Mouse (Mus musculus) hindbrain, embryonic 13.5 days (tissue): Measurements from ENCODE around the gene Trap1. TPM values are rescaled to one million over a fixed set of nuclear protein-coding genes. Genes with fewer than 3 reads are reported as not detected.
"Not testable (repeated sequence)": the region's sequence is repeated elsewhere in the genome, so short reads cannot be mapped to it uniquely, and the experiment has no call there.

Source experiments
- ATAC-seq: fragments of 200-750 bp; cut with Nextera tagmentation; 2 replicates; pipeline ENCODE4 v1.8.0; 2017; ENCODE audit warnings: moderate TSS enrichment; ENCODE audit not compliant: low FRiP score
- H3K27ac ChIP-seq: fragments of 300-500 bp; sonication (generic); 2 replicates; pipeline ENCODE4 v1.5.1; 2015; ENCODE audit warnings: inconsistent platforms, mild to moderate bottlenecking, moderate library complexity
- H3K27me3 ChIP-seq: fragments of 300-500 bp; sonication (generic); 2 replicates; pipeline ENCODE4 v1.6.1; 2015; ENCODE audit warnings: mild to moderate bottlenecking, inconsistent platforms
- H3K36me3 ChIP-seq: fragments of 300-500 bp; sonication (generic); 2 replicates; pipeline ENCODE4 v1.6.1; 2015; ENCODE audit warnings: mild to moderate bottlenecking, inconsistent platforms
- H3K4me1 ChIP-seq: fragments of 300-500 bp; sonication (generic); replicated peaks from 2 replicates; pipeline ENCODE4 v1.6.1; 2015; ENCODE audit warnings: inconsistent platforms
- H3K4me2 ChIP-seq: fragments of 300-500 bp; sonication (generic); 2 replicates; pipeline ENCODE4 v1.6.1; 2015; ENCODE audit warnings: inconsistent platforms, mild to moderate bottlenecking, moderate library complexity
- H3K4me3 ChIP-seq: fragments of 300-500 bp; sonication (generic); 2 replicates; pipeline ENCODE4 v1.5.1; 2015; ENCODE audit warnings: mild to moderate bottlenecking, inconsistent platforms
- H3K9ac ChIP-seq: fragments of 300-500 bp; sonication (generic); 2 replicates; pipeline ENCODE4 v1.6.1; 2015; ENCODE audit warnings: mild to moderate bottlenecking, inconsistent platforms
- H3K9me3 ChIP-seq: fragments of 300-500 bp; sonication (generic); 2 replicates; pipeline ENCODE4 v1.6.1; 2016; ENCODE audit warnings: inconsistent platforms
- WGBS: fragments of 180-500 bp; shearing (Covaris S2); methylation state at CpG from one replicate; pipeline ENCODE4 v1.1.7; 2015; 5-methylcytosine and 5-hydroxymethylcytosine counted together
- polyA plus RNA-seq: library from polyadenylated mRNA; unstranded; fragments of >200 nt; fragmentation: Nextera tagmentation; extraction: Ambion mirVana; gene quantifications from 2 replicates; pipeline ENCODE4 v1.2.1, GENCODE M21; 2015

Trap1 gene
- 47.2 and 48.7 TPM in 2 replicates for polyA plus RNA-seq

GRCm38 (mm10) chr16:4077384-4078061, at the start of gene Trap1:
TSS of gene Trap1 (minus strand) at chr16:4077827.
- peak within 1 kb of the TSS; percentile 71 for H3K4me3 ChIP-seq
- peaks cover 18% of the 10 kb centered on the region for H3K4me1 ChIP-seq
- peaks cover 10% of the 10 kb centered on the region for H3K36me3 ChIP-seq
- no peaks in the 10 kb centered on the region for H3K9me3 ChIP-seq
- H3K27me3 ChIP-seq = no peaks in the 10 kb centered on the region
- peak within 1 kb of the TSS; percentile 86 for H3K9ac ChIP-seq
- peak within 1 kb of the TSS; percentile 73 for H3K4me2 ChIP-seq
- H3K27ac ChIP-seq = peak within 1 kb of the TSS; percentile 89
- under 1% methylated on average over 58 of the region's 58 CpGs for WGBS
- peak; percentile 97 for ATAC-seq

- H3K9me3 ChIP-seq = no peaks in the 10 kb centered on the region
- no peak overlapping the region for H3K9ac ChIP-seq
- H3K4me1 ChIP-seq = no peaks in the 10 kb centered on the region
- no peak overlapping the region for H3K4me3 ChIP-seq
- no peak for ATAC-seq
- H3K4me2 ChIP-seq = no peak overlapping the region
- H3K27me3 ChIP-seq = no peaks in the 10 kb centered on the region
- WGBS = 97% methylated on average over 4 of the region's 4 CpGs
- no peak overlapping the region for H3K27ac ChIP-seq
- H3K36me3 ChIP-seq = peaks cover 83% of the 10 kb centered on the region
Observed at GRCm38 (mm10) chr16:4117072-4117471, 39.4 kb upstream of the Trap1 start.

GRCm38 (mm10) chr16:4100374-4100773, 22.7 kb upstream of the Trap1 start:
- no peak overlapping the region for H3K27ac ChIP-seq
- no peak for ATAC-seq
- H3K4me2 ChIP-seq = no peak overlapping the region
- no peaks in the 10 kb centered on the region for H3K27me3 ChIP-seq
- peaks cover 56% of the 10 kb centered on the region for H3K36me3 ChIP-seq
- H3K4me3 ChIP-seq = no peak overlapping the region
- WGBS = 92% methylated on average over 2 of the region's 2 CpGs
- no peaks in the 10 kb centered on the region for H3K9me3 ChIP-seq
- no peak overlapping the region for H3K9ac ChIP-seq
- H3K4me1 ChIP-seq = no peaks in the 10 kb centered on the region

- ATAC-seq = no peak
- Histone ChIP-seq H3K27ac (no peak overlapping the region), H3K4me1 (no peaks in the 10 kb centered on the region), H3K4me3 (no peak overlapping the region), H3K36me3 (peaks cover 79% of the 10 kb centered on the region), H3K9me3 (no peaks in the 10 kb centered on the region), H3K27me3 (no peaks in the 10 kb centered on the region), H3K9ac (no peak overlapping the region), H3K4me2 (no peak overlapping the region)
- WGBS = 94% methylated on average over 1 of the region's 1 CpGs
Observed at GRCm38 (mm10) chr16:4097521-4097920, 19.9 kb upstream of the Trap1 start.

DNA sequence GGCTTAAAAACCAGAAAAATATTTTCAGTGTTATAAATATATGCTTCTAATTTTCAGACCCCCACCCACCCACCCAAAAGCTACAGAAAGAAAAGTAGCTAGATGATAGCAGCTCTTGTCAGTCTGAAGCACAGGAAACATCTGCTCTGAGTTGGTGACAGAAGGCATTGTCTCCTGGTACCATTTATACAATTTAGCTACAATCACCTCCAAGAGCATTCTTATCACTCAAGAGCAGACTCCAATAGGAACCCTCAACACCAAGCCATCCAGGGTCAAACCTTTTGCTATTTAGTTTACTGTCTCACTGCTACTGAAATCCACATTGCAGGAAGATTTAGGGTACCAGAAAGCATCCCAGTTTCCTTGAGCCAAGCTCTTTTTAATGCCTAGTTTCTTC, 19.3 kb upstream of the Trap1 start:
- Histone ChIP-seq H3K36me3 (peaks cover 84% of the 10 kb centered on the region), H3K9me3 (no peaks in the 10 kb centered on the region), H3K27me3 (no peaks in the 10 kb centered on the region), H3K27ac (no peak overlapping the region), H3K4me3 (no peak overlapping the region), H3K9ac (no peak overlapping the region), H3K4me2 (no peak overlapping the region), H3K4me1 (no peaks in the 10 kb centered on the region)
- ATAC-seq = no peak

- H3K9ac ChIP-seq = no peak overlapping the region
- H3K27me3 ChIP-seq = no peaks in the 10 kb centered on the region
- no peak for ATAC-seq
- H3K27ac ChIP-seq = no peak overlapping the region
- peaks cover 85% of the 10 kb centered on the region for H3K36me3 ChIP-seq
- 100% methylated on average over 3 of the region's 3 CpGs for WGBS
- no peaks in the 10 kb centered on the region for H3K4me1 ChIP-seq
- no peak overlapping the region for H3K4me3 ChIP-seq
- H3K9me3 ChIP-seq = no peaks in the 10 kb centered on the region
- H3K4me2 ChIP-seq = no peak overlapping the region
Observed at GRCm38 (mm10) chr16:4096141-4096540, 18.5 kb upstream of the Trap1 start.

GRCm38 (mm10) chr16:4087214-4087913, 9.7 kb upstream of the Trap1 start:
- no peaks in the 10 kb centered on the region for H3K4me1 ChIP-seq
- ATAC-seq = no peak
- H3K9me3 ChIP-seq = no peaks in the 10 kb centered on the region
- WGBS = 98% methylated on average over 8 of the region's 8 CpGs
- H3K27ac ChIP-seq = no peak overlapping the region
- no peak overlapping the region for H3K4me3 ChIP-seq
- peaks cover 86% of the 10 kb centered on the region for H3K36me3 ChIP-seq
- H3K4me2 ChIP-seq = no peak overlapping the region
- H3K27me3 ChIP-seq = no peaks in the 10 kb centered on the region
- no peak overlapping the region for H3K9ac ChIP-seq

DNA sequence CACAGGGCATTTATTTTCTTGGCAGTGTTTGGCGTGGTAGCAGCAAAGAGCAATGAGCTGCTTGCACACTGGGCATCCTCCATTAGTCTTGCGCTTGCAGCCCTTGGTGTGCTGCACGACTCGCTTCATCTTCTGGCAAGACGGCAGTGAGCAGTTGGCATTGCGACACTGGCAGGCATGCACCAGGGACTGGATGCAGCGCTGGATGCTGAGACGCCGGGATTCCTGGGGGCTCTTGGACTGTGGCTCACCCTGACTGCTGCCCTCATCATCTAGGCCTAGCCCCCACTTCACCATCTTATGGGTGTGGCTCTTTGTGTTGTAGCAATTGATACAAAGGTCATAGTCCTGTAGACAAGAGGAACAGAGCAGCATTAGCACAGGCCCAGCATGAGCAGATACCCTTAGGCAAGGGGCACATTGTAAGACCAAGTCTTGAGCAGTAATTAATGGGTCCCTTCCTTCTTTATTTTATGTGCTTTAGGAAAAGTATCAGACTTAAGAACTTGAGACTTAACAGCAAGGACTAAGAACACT, 8.3 kb upstream of the Trap1 start:
- H3K4me2 ChIP-seq = no peak overlapping the region
- H3K27me3 ChIP-seq = no peaks in the 10 kb centered on the region
- WGBS = over 99% methylated on average over 9 of the region's 9 CpGs
- no peaks in the 10 kb centered on the region for H3K4me1 ChIP-seq
- no peak overlapping the region for H3K27ac ChIP-seq
- no peak overlapping the region for H3K9ac ChIP-seq
- no peak overlapping the region for H3K4me3 ChIP-seq
- no peaks in the 10 kb centered on the region for H3K9me3 ChIP-seq
- peaks cover 80% of the 10 kb centered on the region for H3K36me3 ChIP-seq
- ATAC-seq = no peak

- H3K27ac ChIP-seq = no peak overlapping the region
- H3K4me3 ChIP-seq = no peak overlapping the region
- H3K27me3 ChIP-seq = no peaks in the 10 kb centered on the region
- peaks cover 72% of the 10 kb centered on the region for H3K36me3 ChIP-seq
- no peak for ATAC-seq
- WGBS = 99% methylated on average over 7 of the region's 7 CpGs
- H3K4me1 ChIP-seq = no peaks in the 10 kb centered on the region
- no peak overlapping the region for H3K9ac ChIP-seq
- no peak overlapping the region for H3K4me2 ChIP-seq
- no peaks in the 10 kb centered on the region for H3K9me3 ChIP-seq
Observed at GRCm38 (mm10) chr16:4085051-4085450, 7.4 kb upstream of the Trap1 start.

DNA sequence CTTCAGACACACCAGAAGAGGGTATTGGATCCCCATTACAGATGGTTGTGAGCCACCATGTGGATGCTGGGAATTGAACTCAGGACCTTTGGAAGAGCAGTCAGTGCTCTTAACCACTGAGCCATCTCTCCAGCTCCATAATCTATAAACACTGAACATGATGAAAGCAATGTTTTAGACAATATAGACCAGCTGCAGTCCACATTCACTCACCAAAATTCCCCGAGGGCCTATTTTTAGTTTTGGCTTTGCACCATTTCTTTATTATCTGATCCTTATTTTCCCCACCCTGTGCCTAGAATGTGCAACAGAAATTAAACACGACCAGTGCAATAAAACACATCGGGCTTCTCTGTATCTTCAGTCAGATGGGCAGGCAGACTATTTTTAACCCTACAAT, 2.8 kb upstream of the Trap1 start:
- 88% methylated on average over 3 of the region's 3 CpGs for WGBS
- H3K9ac ChIP-seq, H3K4me3 ChIP-seq, H3K4me2 ChIP-seq, H3K9me3 ChIP-seq, H3K27ac ChIP-seq, ATAC-seq, H3K27me3 ChIP-seq: not testable (repeated sequence)
- H3K36me3 ChIP-seq = peaks cover 29% of the 10 kb centered on the region
- H3K4me1 ChIP-seq = peaks cover 16% of the 10 kb centered on the region

DNA sequence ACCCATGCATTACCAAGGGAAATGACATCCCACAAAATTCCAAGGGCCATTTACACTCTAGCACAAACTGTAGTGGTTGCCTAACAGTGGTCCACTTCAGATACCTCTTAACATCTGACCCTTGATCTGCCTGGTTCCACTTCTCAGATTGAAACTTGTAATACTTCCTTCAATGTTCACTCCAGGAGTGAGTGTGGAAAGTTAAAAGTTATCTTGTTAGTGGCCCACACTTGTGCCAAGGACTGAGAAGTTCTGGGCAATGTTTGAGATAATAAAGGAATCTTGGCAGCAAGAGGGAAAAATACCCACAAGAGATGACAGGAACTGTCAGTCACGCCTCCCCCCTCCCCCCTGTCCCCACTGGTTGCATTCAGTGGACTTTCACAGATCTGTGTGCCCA, 2.0 kb upstream of the Trap1 start:
- H3K9ac ChIP-seq = no peak overlapping the region
- no peak for ATAC-seq
- H3K4me2 ChIP-seq = no peak overlapping the region
- H3K27ac ChIP-seq = no peak overlapping the region
- 71% methylated on average over 1 of the region's 1 CpGs for WGBS
- no peak overlapping the region for H3K4me3 ChIP-seq
- H3K4me1 ChIP-seq = peaks cover 18% of the 10 kb centered on the region
- no peaks in the 10 kb centered on the region for H3K9me3 ChIP-seq
- H3K36me3 ChIP-seq = peaks cover 21% of the 10 kb centered on the region
- no peaks in the 10 kb centered on the region for H3K27me3 ChIP-seq

GRCm38 (mm10) chr16:4078302-4078701, 675 bp upstream of the Trap1 start:
- Histone ChIP-seq H3K36me3 (peaks cover 13% of the 10 kb centered on the region), H3K4me2 (peak overlapping the region; percentile 73), H3K4me1 (peaks cover 18% of the 10 kb centered on the region), H3K4me3 (peak overlapping the region; percentile 71)
- ATAC-seq, H3K27me3 ChIP-seq, H3K9ac ChIP-seq, H3K27ac ChIP-seq, H3K9me3 ChIP-seq: not testable (repeated sequence)
- 81% methylated on average over 10 of the region's 10 CpGs for WGBS

DNA sequence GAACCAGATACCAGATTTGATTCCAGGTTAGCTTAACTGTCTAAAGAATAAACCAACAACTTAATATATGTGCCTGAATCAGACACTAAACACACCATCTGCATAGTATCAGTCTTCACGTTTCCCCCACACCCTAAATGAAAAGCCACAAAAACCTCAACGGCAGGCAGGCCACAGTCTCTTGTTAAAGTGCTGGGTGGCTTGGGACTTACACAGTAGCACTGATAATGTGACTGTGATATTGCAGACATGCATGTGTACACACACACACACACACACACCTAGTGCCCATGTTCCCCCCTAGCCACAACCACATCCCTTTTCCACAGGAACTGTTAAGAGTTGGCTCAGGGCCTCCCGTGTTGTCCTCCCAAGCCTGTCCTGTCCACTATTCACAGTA, 2.8 kb downstream of the Trap1 start:
- Histone ChIP-seq H3K4me1 (peaks cover 18% of the 10 kb centered on the region), H3K4me3 (no peak overlapping the region), H3K4me2 (no peak overlapping the region), H3K27me3 (no peaks in the 10 kb centered on the region), H3K36me3 (no peaks in the 10 kb centered on the region), H3K9me3 (no peaks in the 10 kb centered on the region), H3K27ac (no peak overlapping the region), H3K9ac (no peak overlapping the region)
- 81% methylated on average over 3 of the region's 3 CpGs for WGBS
- no peak for ATAC-seq
